Mouse (Mus musculus) myocyte (in vitro differentiated cells): Measurements from ENCODE around the gene Syn3. TPM values are rescaled to one million over a fixed set of nuclear protein-coding genes. Genes with fewer than 3 reads are reported as not detected.
A peak's percentile ranks its signal among the peaks of the same experiment; 100 is the strongest.

Source experiments
- H3K27me3 ChIP-seq: one replicate; pipeline ENCODE4 v1.6.1; 2011; ENCODE audit not compliant: control insufficient read depth, insufficient read depth, insufficient read length
- H3K36me3 ChIP-seq: one replicate; pipeline ENCODE4 v1.6.1; 2011; ENCODE audit not compliant: control insufficient read depth, insufficient read depth
- H3K4me2 ChIP-seq: one replicate; pipeline ENCODE4 v1.6.1; 2011; ENCODE audit warnings: low read depth, control low read depth
- H3K4me3 ChIP-seq: one replicate; pipeline ENCODE4 v1.5.1; 2011; ENCODE audit warnings: mild to moderate bottlenecking, control low read depth, moderate library complexity
- H3K79me2 ChIP-seq: one replicate; pipeline ENCODE4 v1.6.1; 2011; ENCODE audit not compliant: control insufficient read depth, insufficient read depth
- H3ac ChIP-seq: one replicate; pipeline ENCODE4 v1.6.1; 2011; ENCODE audit not compliant: control insufficient read depth, insufficient read length
- CEBPB ChIP-seq: IDR thresholded peaks from 2 replicates; pipeline ENCODE4 v1.6.1; 2011; ENCODE audit warnings: mild to moderate bottlenecking, moderate library complexity; ENCODE audit not compliant: poor library complexity, insufficient read depth, severe bottlenecking
- E2F4 ChIP-seq: IDR thresholded peaks from one replicate; pipeline ENCODE4 v1.6.1; 2011; ENCODE audit warnings: mild to moderate bottlenecking, control low read depth, moderate library complexity; ENCODE audit not compliant: insufficient read depth
- MAX ChIP-seq: IDR thresholded peaks from one replicate; pipeline ENCODE4 v1.6.1; 2011; ENCODE audit warnings: low read depth, mild to moderate bottlenecking, control low read depth
- MYOD1 ChIP-seq, 3 experiments: IDR thresholded peaks; one replicate each; pipeline ENCODE4 v1.6.1; 2011; ENCODE audit warnings: control low read depth in 2 of 3, low read depth in 2 of 3, mild to moderate bottlenecking in 2 of 3, moderate library complexity in 1 of 3; ENCODE audit not compliant: insufficient read length in 2 of 3, control insufficient read depth in 1 of 3
- MYOG ChIP-seq, 3 experiments: IDR thresholded peaks; one replicate each; pipeline ENCODE4 v1.6.1; 2011; ENCODE audit warnings: control low read depth in 2 of 3, low read depth in 2 of 3, mild to moderate bottlenecking in 2 of 3; ENCODE audit not compliant: insufficient read length in 2 of 3, control insufficient read depth in 1 of 3, insufficient read depth in 1 of 3
- POLR2A ChIP-seq: IDR thresholded peaks from one replicate; pipeline ENCODE4 v1.6.1; 2011; ENCODE audit warnings: low read depth, mild to moderate bottlenecking, control low read depth, moderate library complexity; ENCODE audit not compliant: insufficient read length
- POLR2AphosphoS2 ChIP-seq: IDR thresholded peaks from one replicate; pipeline ENCODE4 v1.6.1; 2011; ENCODE audit warnings: low read depth, control low read depth; ENCODE audit not compliant: insufficient read length
- REST ChIP-seq: IDR thresholded peaks from one replicate; pipeline ENCODE4 v1.6.1; 2011; ENCODE audit warnings: mild to moderate bottlenecking, control low read depth, moderate library complexity; ENCODE audit not compliant: insufficient read depth, insufficient read length
- SRF ChIP-seq: IDR thresholded peaks from one replicate; pipeline ENCODE4 v1.6.1; 2011; ENCODE audit warnings: low read depth; ENCODE audit not compliant: control insufficient read depth, insufficient read length
- TCF12 ChIP-seq: IDR thresholded peaks from one replicate; pipeline ENCODE4 v1.6.1; 2011; ENCODE audit warnings: mild to moderate bottlenecking, control low read depth; ENCODE audit not compliant: poor library complexity, insufficient read depth, severe bottlenecking
- TCF3 ChIP-seq: IDR thresholded peaks from one replicate; pipeline ENCODE4 v1.6.1; 2011; ENCODE audit warnings: low read depth, control low read depth; ENCODE audit not compliant: insufficient read length
- USF1 ChIP-seq: IDR thresholded peaks from one replicate; pipeline ENCODE4 v1.6.1; 2011; ENCODE audit warnings: low read depth, mild to moderate bottlenecking, control low read depth, moderate library complexity
- polyA plus RNA-seq: library from polyadenylated mRNA; unstranded; fragments of >200 nt; fragmentation: generic; extraction: Trizol; gene quantifications from one replicate; pipeline ENCODE4 v1.2.1, GENCODE M21; 2012; ENCODE audit warnings: missing spikeins

Syn3 gene
- polyA plus RNA-seq, 1 experiment, result 0.08 TPM

DNA sequence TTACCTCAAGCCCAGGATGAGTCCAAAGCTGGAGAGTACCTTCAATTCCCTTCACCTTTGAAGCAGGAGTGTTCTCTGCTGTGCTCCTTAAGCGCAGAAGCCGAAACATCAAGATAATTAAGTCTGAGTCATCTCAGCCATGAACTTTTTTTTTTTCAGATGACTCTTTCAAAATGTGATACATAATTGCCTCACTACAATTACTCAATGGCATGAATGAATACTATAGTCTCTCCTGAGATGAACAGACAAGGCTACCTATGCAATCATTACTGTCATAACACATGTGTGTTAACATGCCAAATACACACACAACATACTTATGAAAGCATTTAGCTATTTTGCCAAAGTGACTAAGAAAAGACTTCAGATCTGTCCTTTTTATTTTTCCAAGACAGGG, 486.9 kb downstream of the Syn3 start, which contains the start of gene Bpifc:
Gene Bpifc (minus strand): TSS at position 115 of the 400 bp plus-strand sequence.
- no peak within 1 kb of the TSS for H3ac ChIP-seq
- no peak within 1 kb of the TSS for H3K4me3 ChIP-seq
- H3K79me2 ChIP-seq, result no peaks in the 10 kb centered on the region
- peaks cover 5% of the 10 kb centered on the region for H3K27me3 ChIP-seq
- H3K4me2 ChIP-seq, result no peak within 1 kb of the TSS
- no peaks in the 10 kb centered on the region for H3K36me3 ChIP-seq
- TF ChIP-seq MYOD1 (IDR thresholded peaks at IDR 0.05; ENCODE audit: control insufficient read depth in 1 of 3, insufficient read length in 2 of 3, low read depth in 2 of 3) (no peak), TCF3 (no peak), USF1 (no peak), REST (no peak), SRF (no peak), MYOG (IDR thresholded peaks at IDR 0.05; ENCODE audit: control insufficient read depth in 1 of 3, insufficient read depth in 1 of 3, insufficient read length in 2 of 3, low read depth in 2 of 3) (no peak), E2F4 (no peak), CEBPB (no peak), TCF12 (no peak), POLR2A (no peak), MAX (no peak)

DNA sequence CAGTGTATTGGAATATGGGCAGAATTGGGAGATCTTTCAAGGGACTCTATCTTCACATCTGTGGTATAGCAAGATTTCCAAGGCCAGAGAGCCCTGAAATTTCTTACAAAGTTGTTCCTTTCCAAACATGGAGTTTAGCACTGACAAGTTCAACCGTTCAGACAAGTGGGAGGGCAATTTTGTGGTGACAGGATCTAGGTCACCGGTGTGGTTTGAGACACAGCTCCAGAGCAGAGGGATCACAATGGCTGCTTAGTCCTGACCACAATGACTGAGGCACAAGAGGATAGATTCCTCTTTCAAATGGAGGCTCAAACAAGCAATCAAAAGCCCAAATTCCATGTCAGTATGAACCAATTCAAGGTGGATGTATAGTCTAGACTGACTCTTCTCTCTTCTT, 487.5 kb downstream of the Syn3 start:
- H3ac ChIP-seq, result no peak overlapping the region
- H3K4me3 ChIP-seq, result no peak overlapping the region
- H3K79me2 ChIP-seq, result no peaks in the 10 kb centered on the region
- no peaks in the 10 kb centered on the region for H3K27me3 ChIP-seq
- no peak overlapping the region for H3K4me2 ChIP-seq
- no peaks in the 10 kb centered on the region for H3K36me3 ChIP-seq
- TF ChIP-seq SRF, result no peak
- TF ChIP-seq TCF12, result no peak
- no peak for TF ChIP-seq REST
- TF ChIP-seq POLR2A, result no peak
- no peak for TF ChIP-seq TCF3
- TF ChIP-seq USF1, result no peak
- no peak for TF ChIP-seq MAX
- TF ChIP-seq POLR2AphosphoS2, result no peak
- no peak for TF ChIP-seq CEBPB
- no peak for TF ChIP-seq MYOG (IDR thresholded peaks at IDR 0.05; ENCODE audit: control insufficient read depth in 1 of 3, insufficient read depth in 1 of 3, insufficient read length in 2 of 3, low read depth in 2 of 3)
- no peak for TF ChIP-seq MYOD1 (IDR thresholded peaks at IDR 0.05; ENCODE audit: control insufficient read depth in 1 of 3, insufficient read length in 2 of 3, low read depth in 2 of 3)
- no peak for TF ChIP-seq E2F4

DNA sequence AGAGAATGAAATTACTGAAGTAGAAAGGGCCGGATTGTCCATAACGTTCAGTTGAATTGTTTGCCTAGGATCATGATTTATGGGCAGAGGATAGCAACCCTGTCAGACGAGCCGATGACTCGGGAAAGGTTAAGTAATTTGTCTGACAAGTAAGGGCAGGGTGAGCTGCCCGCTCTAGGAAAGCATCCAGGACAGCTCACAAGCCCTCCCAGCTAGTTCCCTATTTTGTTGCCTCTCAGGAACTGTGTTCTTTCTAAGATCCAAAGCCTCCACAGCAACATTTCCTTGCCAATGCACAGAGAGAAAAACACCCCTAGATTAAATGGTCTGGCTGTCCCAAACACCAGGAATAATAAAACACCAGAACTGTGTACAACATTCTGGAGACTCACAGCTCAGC, 488.1 kb downstream of the Syn3 start:
- Histone ChIP-seq H3K4me2 (no peak overlapping the region), H3K4me3 (no peak overlapping the region), H3ac (no peak overlapping the region), H3K27me3 (no peaks in the 10 kb centered on the region), H3K36me3 (no peaks in the 10 kb centered on the region), H3K79me2 (no peaks in the 10 kb centered on the region)
- TF ChIP-seq USF1, result no peak
- TF ChIP-seq POLR2A, result no peak
- no peak for TF ChIP-seq MYOG (IDR thresholded peaks at IDR 0.05; ENCODE audit: control insufficient read depth in 1 of 3, insufficient read depth in 1 of 3, insufficient read length in 2 of 3, low read depth in 2 of 3)

DNA sequence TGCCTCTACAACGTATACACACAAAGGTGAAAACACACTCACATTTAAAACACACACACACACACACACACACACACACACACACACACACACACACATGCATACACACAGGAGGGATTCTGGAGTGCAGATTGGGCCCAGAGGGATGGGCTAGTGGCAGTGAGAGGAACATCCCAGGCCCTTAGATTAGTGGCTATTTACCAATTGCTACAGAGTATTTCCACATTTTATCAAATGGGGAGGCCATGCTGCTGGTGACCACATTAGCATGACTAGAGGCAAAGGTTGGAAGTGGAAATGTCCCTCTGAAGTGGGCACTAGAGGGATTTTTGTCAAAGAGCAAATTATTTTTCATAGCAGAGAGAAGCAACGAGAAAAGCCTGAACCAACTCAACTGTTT, 489.0 kb downstream of the Syn3 start:
- H3K27me3 ChIP-seq, result no peaks in the 10 kb centered on the region
- no peak overlapping the region for H3K4me2 ChIP-seq
- TF ChIP-seq USF1 (no peak), TCF3 (no peak), MAX (no peak), E2F4 (no peak), MYOD1 (IDR thresholded peaks at IDR 0.05; ENCODE audit: control insufficient read depth in 1 of 3, insufficient read length in 2 of 3, low read depth in 2 of 3) (no peak), MYOG (IDR thresholded peaks at IDR 0.05; ENCODE audit: control insufficient read depth in 1 of 3, insufficient read depth in 1 of 3, insufficient read length in 2 of 3, low read depth in 2 of 3) (no peak), POLR2AphosphoS2 (no peak), POLR2A (no peak), CEBPB (no peak), SRF (no peak), TCF12 (no peak), REST (no peak)
- no peak overlapping the region for H3K4me3 ChIP-seq
- H3K36me3 ChIP-seq, result no peaks in the 10 kb centered on the region
- H3ac ChIP-seq, result no peak overlapping the region
- no peaks in the 10 kb centered on the region for H3K79me2 ChIP-seq

DNA sequence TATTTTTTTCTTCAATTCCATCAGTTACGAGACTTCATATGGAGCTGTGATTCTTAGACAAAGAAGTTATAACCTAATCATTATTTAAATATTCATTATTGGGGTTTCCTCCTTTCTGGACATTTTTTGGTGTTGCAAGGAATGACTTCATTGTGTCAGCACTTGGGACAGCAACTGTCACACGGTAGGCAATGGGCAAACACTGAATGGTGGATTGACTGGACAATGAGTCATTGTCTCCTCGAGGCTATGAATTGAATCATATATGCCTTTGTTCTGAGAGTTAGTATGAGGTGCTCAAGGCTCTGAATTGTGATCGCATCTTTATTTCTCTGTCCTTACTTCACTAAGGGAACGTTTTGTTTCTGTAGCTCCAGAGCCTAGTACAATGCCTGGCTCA, 492.2 kb downstream of the Syn3 start:
- no peak overlapping the region for H3ac ChIP-seq
- H3K79me2 ChIP-seq, result no peaks in the 10 kb centered on the region
- TF ChIP-seq MAX (peak; percentile 69), MYOD1 (IDR thresholded peaks at IDR 0.05; ENCODE audit: control insufficient read depth in 1 of 3, insufficient read length in 2 of 3, low read depth in 2 of 3) (no peak), REST (peak; percentile 75)
- H3K27me3 ChIP-seq, result peaks cover 9% of the 10 kb centered on the region
- H3K36me3 ChIP-seq, result no peaks in the 10 kb centered on the region
- H3K4me3 ChIP-seq, result no peak overlapping the region
- no peak overlapping the region for H3K4me2 ChIP-seq

Other genes starting within 250 kb of the Syn3 start
- 18.7 TPM for gene Timp3, start 198.5 kb downstream of the Syn3 start, polyA plus RNA-seq
- gene Hsp90b1, start 206.6 kb upstream of the Syn3 start, polyA plus RNA-seq, result 138 TPM
- gene Ttc41, start 206.9 kb upstream of the Syn3 start, polyA plus RNA-seq, result 0.40 TPM